Mouse (Mus musculus): ENCODE results near the gene Cebpe. TPM values are rescaled to one million over a fixed set of nuclear protein-coding genes. Genes with fewer than 3 reads are reported as not detected.

Cebpe gene
- not detected in 2 replicates for polyA plus RNA-seq (2016; fragmentation: Nextera tagmentation; extraction: Ambion mirVana)

DNA sequence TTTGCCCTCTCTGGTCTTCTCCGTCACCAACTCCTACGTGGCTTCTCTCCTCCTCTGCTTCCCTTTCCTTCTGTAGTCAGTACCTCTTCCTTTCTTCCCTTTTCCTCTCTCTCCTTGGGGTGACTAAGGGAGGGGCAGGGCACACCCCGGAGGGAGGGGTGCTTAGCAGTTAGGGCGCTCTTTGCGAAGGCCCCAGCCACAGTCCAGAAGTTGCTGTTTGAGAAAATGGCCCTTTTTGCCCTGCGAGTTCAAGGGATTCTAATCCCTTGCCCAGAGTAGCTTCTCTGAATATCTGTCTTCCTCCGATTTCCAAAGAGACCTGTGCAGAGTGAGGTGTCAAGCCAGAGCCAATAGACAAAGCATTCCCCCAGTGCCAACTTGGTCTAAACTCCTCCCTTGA, at the start of gene Cebpe:
Cebpe (minus strand) TSS at position 101 of the 400 bp plus-strand sequence.
- Histone ChIP-seq H3K4me1 (peaks cover 25% of the 10 kb centered on the region), H3K27me3 (replicated peaks; ENCODE audit: low read depth, poor library complexity, severe bottlenecking) (peaks cover 27% of the 10 kb centered on the region), H3K9me3 (no peaks in the 10 kb centered on the region), H3K27ac (replicated peaks) (peak within 1 kb of the TSS; percentile 31; the same call in 1 of the 2 replicates), H3K36me3 (replicated peaks) (no peaks in the 10 kb centered on the region), H3K4me3 (no peak within 1 kb of the TSS)
- no peak for DNase-seq (ENCODE audit: low spot score)
- WGBS = 87% methylated on average over 7 of the region's 7 CpGs

DNA sequence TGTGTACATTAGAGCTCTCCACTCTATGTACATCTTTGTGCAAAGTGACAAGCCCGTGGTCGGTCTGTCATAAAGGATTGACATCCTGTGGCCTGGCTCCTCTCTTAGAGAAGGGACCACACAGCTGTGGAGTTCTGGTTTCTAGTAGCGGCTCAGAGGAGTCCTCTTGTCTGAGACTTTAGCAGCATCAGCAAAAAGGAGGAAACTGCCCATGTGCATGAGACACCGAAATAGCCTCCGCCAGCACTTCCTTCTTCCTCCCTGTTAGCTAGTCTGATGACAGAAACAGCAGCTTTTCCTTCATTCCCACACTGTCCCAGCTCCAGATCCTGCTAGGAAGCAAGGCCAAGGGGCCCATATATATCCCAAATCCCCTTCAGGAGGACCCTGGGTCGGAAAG, 44.4 kb upstream of the Cebpe start:
- Histone ChIP-seq H3K27me3 (replicated peaks; ENCODE audit: low read depth, poor library complexity, severe bottlenecking) (0 out of 2 replicates have a peak, but pooled peaks cover 3% of the 10 kb centered on the region), H3K4me1 (peaks cover 20% of the 10 kb centered on the region), H3K36me3 (replicated peaks) (no peaks in the 10 kb centered on the region), H3K4me3 (no peak overlapping the region), H3K27ac (replicated peaks) (no peak overlapping the region), H3K9me3 (no peaks in the 10 kb centered on the region)
- 82% methylated on average over 6 of the region's 6 CpGs for WGBS
- no peak for DNase-seq (ENCODE audit: low spot score)

DNA sequence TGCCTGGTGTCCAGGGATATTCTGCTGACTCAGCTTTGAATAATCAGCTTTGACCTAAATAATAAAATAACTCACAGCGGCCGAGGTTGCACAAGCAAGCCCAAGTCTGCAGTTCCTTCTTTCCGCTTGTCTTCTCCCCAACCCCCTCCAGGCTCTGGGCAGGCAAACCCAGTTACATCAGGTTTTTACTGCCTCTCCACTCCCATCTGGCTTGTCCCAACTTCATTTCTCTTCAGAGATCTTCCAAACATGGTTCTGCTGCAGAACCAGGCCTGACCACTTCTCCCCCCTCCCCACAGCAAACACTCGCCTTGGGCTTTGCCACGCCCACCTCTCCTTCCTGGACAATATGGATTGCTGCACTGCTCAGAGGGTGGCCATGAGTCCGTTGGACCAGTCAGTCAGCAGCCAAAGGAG, 42.6 kb upstream of the Cebpe start:
- Histone ChIP-seq H3K27ac (replicated peaks) (peak overlapping the region; percentile 58), H3K9me3 (no peaks in the 10 kb centered on the region), H3K4me3 (no peak overlapping the region), H3K27me3 (replicated peaks; ENCODE audit: low read depth, poor library complexity, severe bottlenecking) (0 out of 2 replicates have a peak, but pooled peaks cover 3% of the 10 kb centered on the region), H3K4me1 (peaks cover 16% of the 10 kb centered on the region), H3K36me3 (replicated peaks) (no peaks in the 10 kb centered on the region)
- WGBS = 56% methylated on average over 6 of the region's 6 CpGs
- DNase-seq (ENCODE audit: low spot score) = peak; percentile 16

DNA sequence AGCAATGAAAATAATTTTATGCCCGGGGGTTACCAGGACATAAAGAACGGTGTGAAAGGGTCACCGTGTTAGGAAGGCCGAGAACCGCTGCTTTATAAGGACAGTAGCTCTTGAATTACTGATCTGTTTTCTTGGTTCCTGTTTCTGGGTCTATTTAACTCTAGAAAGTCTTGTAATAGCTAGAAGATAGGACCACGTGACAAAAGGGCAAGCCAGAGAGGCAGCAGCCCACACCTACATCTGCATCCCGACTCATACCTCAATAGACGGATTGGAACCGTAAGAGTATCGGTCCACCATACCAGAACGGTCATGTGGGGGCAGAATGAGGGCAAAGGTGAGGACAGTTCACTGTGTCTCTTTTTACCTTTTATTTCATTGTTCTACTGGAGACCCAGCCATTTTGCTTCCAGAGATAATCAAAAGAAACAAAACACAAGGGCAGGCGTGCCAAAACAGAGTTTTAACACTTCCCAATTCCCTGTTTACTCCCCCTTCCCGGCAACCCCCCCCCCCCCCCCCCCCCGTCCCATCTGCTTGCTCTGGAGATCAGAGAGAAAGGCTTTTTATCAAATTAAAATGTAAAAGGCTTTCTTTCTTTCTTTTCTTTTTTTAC, 42.1 kb upstream of the Cebpe start:
- Histone ChIP-seq H3K27me3 (replicated peaks; ENCODE audit: low read depth, poor library complexity, severe bottlenecking) (0 out of 2 replicates have a peak, but pooled peaks cover 3% of the 10 kb centered on the region), H3K27ac (replicated peaks) (no peak overlapping the region), H3K4me1 (peaks cover 14% of the 10 kb centered on the region), H3K9me3 (no peaks in the 10 kb centered on the region), H3K36me3 (replicated peaks) (no peaks in the 10 kb centered on the region), H3K4me3 (no peak overlapping the region)
- no peak for DNase-seq (ENCODE audit: low spot score)
- 79% methylated on average over 14 of the region's 14 CpGs for WGBS

DNA sequence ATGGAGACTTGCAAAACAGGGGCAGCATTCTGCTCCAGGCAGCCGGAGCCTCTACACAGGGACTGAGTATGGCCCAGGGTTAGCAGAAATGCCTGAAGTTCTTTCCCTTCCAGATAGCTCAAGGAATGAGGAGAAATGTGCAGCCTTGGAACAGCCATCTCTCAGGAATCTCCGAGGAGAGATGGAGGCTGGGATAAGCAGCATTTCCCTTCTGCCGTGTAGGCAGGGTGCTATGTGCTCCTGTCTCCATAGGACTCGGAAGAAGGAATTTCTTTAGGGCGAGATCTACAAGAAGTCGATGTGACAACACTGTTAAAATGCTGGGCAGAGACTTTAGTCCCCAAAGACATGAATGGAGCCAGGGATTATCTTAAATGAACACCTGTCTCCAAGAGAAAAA, 41.0 kb upstream of the Cebpe start:
- no peak for DNase-seq (ENCODE audit: low spot score)
- H3K36me3 ChIP-seq (replicated peaks) = no peaks in the 10 kb centered on the region
- H3K27ac ChIP-seq (replicated peaks) = no peak overlapping the region
- peaks cover 14% of the 10 kb centered on the region for H3K4me1 ChIP-seq
- 75% methylated on average over 6 of the region's 6 CpGs for WGBS
- H3K4me3 ChIP-seq = no peak overlapping the region
- 0 out of 2 replicates have a peak, but pooled peaks cover 3% of the 10 kb centered on the region for H3K27me3 ChIP-seq (replicated peaks; ENCODE audit: low read depth, poor library complexity, severe bottlenecking)
- H3K9me3 ChIP-seq = no peaks in the 10 kb centered on the region

DNA sequence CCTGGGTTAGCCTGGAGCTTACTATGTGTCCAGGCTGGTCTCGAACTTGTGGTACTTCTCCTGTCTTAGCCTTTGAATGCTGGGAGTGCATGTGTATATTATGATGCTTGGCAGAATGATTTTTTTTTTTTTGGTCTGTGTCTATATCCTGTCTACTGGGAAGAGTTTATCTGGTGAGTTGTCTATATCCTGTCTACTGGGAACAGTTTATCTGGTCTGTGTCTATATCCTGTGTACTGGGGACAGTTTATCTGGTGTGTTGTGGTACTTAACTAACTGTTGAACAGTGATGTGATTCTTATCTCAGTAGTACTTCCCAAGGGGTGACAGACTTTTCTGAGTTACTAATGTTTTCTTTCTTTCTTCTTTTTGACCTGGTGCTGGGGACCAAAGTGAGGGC, 39.8 kb upstream of the Cebpe start:
- H3K4me1 ChIP-seq = peaks cover 14% of the 10 kb centered on the region
- H3K36me3 ChIP-seq (replicated peaks) = no peaks in the 10 kb centered on the region
- no peak for DNase-seq (ENCODE audit: low spot score)
- 87% methylated on average over 1 of the region's 1 CpGs for WGBS
- H3K9me3 ChIP-seq = no peaks in the 10 kb centered on the region
- H3K27ac ChIP-seq (replicated peaks) = no peak overlapping the region
- H3K27me3 ChIP-seq (replicated peaks; ENCODE audit: low read depth, poor library complexity, severe bottlenecking) = 0 out of 2 replicates have a peak, but pooled peaks cover 6% of the 10 kb centered on the region
- no peak overlapping the region for H3K4me3 ChIP-seq

DNA sequence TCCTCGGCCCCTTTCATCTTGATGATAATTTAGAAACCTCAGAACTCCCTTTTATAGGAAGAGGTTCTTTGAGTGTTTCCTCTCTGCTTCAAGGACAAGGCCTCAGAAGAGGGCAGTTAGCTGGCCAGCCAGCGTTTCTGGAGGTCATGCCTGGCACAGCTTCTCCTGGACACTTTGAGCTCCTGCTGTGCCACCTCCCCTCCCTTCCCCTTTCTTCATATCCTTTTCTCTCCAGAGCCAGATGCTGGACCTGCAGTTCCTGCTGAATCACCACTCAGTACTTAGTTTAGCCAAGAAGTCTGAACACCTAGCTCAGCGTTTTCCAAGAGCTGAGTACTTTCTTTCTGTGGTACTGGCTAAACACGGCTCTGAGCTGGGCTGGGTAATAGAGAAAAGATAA, 37.3 kb upstream of the Cebpe start:
- Histone ChIP-seq H3K4me1 (peaks cover 15% of the 10 kb centered on the region), H3K9me3 (no peaks in the 10 kb centered on the region), H3K27me3 (replicated peaks; ENCODE audit: low read depth, poor library complexity, severe bottlenecking) (0 out of 2 replicates have a peak, but pooled peaks cover 6% of the 10 kb centered on the region), H3K4me3 (no peak overlapping the region), H3K27ac (replicated peaks) (no peak overlapping the region), H3K36me3 (replicated peaks) (no peaks in the 10 kb centered on the region)
- 78% methylated on average over 4 of the region's 4 CpGs for WGBS
- DNase-seq (ENCODE audit: low spot score) = no peak

DNA sequence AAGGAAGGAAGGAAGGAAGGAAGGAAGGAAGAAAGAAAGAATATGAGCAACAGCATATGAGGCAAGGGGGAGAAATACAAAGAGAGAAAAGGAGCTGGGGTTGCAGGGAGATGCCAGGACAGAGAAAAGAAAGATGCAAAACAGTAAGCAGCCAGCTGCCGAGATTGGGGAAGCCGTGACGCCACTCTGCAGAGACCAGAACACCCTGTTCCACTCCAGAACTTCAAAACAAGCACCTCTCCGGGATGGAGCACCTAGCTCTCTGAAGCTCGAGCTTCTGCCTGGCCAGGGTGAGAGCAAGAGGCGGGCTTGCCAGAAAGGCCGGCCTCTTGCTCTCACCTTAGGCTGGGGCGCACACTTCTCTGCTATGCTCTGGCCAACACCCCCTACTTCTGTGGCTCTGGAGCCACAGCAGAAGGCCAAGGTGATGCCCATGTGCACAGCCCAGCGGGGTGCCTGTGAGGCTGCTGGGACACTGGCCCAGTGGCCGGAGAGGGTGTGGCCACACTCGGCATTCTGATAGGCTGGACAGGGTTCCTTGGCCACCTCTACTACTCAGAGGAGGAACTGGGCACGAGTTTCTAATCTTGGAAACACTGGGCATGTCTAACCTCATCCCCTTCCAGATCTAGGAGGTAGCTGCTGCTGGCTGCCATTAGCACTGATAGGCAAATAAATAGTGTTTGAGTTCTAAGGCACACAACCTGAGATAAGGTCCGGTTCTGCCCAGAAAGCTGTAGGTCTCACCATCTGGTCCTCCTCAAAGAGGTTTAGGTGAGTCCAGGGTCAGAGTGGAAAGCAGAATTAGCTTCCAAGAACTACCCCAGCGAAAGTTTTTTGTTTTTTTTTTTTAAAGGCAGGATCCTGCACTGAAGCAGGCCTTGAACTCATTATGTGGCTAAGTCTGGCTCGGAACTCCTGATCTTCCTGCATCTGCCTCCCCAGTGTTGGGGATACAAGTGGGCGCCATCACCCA, 36.3 kb upstream of the Cebpe start:
- Histone ChIP-seq H3K27ac (replicated peaks) (no peak overlapping the region), H3K9me3 (no peaks in the 10 kb centered on the region), H3K27me3 (replicated peaks; ENCODE audit: low read depth, poor library complexity, severe bottlenecking) (0 out of 2 replicates have a peak, but pooled peaks cover 6% of the 10 kb centered on the region), H3K36me3 (replicated peaks) (no peaks in the 10 kb centered on the region), H3K4me1 (peaks cover 9% of the 10 kb centered on the region), H3K4me3 (no peak overlapping the region)
- WGBS = 84% methylated on average over 16 of the region's 16 CpGs
- no peak for DNase-seq (ENCODE audit: low spot score)

DNA sequence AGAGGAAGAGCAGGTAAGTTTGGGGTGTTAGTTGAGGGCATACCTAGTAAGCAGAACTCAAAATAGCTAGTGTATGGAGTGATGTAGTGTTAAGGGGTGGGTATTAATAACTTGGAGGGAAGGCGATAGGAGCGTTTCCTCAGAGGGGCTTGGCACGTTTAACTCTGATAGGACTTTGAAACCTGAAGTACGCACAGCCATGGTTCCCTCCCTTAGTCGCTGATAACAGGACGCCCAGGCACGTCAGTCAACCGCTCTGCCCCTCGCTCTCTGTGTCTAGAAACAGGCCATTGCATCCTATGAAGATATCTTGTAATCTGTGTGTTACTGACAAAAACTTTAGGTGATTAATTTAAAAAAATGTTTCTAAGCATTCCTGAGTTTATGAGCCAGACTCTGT, 34.1 kb upstream of the Cebpe start:
- Histone ChIP-seq H3K9me3 (no peaks in the 10 kb centered on the region), H3K27me3 (replicated peaks; ENCODE audit: low read depth, poor library complexity, severe bottlenecking) (0 out of 2 replicates have a peak, but pooled peaks cover 3% of the 10 kb centered on the region), H3K27ac (replicated peaks) (no peak overlapping the region), H3K4me1 (peaks cover 19% of the 10 kb centered on the region), H3K4me3 (no peak overlapping the region), H3K36me3 (replicated peaks) (no peaks in the 10 kb centered on the region)
- no peak for DNase-seq (ENCODE audit: low spot score)
- WGBS = 91% methylated on average over 9 of the region's 9 CpGs

DNA sequence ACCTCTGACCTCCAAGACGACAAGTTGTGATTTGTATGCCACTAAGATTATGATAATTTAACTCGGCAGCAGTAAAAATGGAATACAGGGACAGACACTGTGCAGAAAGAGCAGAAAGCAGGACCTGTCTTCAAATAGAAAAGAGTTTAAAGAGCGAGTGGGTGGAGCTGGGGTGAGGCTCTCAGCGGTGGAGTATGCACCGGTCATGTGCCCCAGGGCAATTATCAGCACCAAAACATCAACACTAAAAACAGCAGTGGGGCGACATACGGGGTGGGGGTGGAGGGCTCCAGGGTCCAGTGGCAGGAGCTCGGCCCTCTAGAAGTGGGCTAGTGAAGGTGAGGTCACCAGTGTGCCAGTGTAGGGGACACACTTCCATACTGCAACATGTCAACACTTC, 32.5 kb upstream of the Cebpe start:
- no peak for DNase-seq (ENCODE audit: low spot score)
- Histone ChIP-seq H3K4me1 (peaks cover 19% of the 10 kb centered on the region), H3K27me3 (replicated peaks; ENCODE audit: low read depth, poor library complexity, severe bottlenecking) (0 out of 2 replicates have a peak, but pooled peaks cover 3% of the 10 kb centered on the region), H3K27ac (replicated peaks) (no peak overlapping the region), H3K36me3 (replicated peaks) (no peaks in the 10 kb centered on the region), H3K9me3 (no peaks in the 10 kb centered on the region), H3K4me3 (no peak overlapping the region)
- WGBS = 56% methylated on average over 8 of the region's 8 CpGs

DNA sequence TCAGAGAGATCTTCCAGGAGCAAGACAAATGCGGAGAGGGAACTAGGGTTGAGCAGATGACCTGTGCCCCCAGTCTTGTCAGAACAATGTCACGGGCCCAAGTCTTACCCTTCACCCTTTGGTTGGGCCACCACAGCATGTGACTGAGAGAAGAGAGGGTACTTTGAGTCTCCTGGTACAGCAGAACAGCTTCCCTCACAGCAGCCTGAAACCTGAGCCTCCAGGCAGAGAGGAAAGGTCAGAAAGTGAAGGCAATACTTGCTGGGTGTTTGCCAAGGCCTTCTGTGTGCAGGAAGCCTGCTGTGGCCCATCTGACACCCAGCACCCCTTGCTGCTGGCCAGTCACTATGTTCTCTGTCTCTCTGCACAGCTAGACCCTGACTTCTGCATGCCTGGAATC, 30.4 kb upstream of the Cebpe start:
- WGBS = 52% methylated on average over 2 of the region's 2 CpGs
- peak; percentile 17 for DNase-seq (ENCODE audit: low spot score)
- H3K27ac ChIP-seq (replicated peaks) = 0 out of 2 replicates have a peak overlapping the region, but pooled peaks have one; percentile 3

DNA sequence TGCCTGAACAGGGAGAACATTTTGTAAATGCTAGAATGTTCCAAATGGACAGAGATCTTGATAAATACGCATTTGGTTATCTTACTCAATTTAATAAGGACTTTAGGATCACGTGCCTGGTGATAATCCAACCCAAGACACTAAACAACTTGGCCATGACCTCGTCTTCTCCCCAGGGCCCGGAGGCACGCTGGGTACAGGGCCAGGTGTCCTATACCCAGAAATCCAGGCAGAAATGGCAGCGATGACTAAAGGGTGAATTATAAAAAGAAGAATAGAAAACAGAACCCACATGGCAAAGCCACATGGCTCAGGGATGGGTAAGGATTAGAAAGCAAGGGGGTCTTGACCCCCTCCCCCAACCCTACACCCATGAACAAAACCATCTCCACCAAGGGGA, 29.7 kb upstream of the Cebpe start:
- H3K27ac ChIP-seq (replicated peaks) = no peak overlapping the region
- H3K36me3 ChIP-seq (replicated peaks) = no peaks in the 10 kb centered on the region
- no peak for DNase-seq (ENCODE audit: low spot score)
- no peaks in the 10 kb centered on the region for H3K27me3 ChIP-seq (replicated peaks; ENCODE audit: low read depth, poor library complexity, severe bottlenecking)
- peaks cover 28% of the 10 kb centered on the region for H3K4me1 ChIP-seq
- 85% methylated on average over 6 of the region's 6 CpGs for WGBS
- no peak overlapping the region for H3K4me3 ChIP-seq
- H3K9me3 ChIP-seq = no peaks in the 10 kb centered on the region

More for the DNA sequence above, 30.4 kb upstream of the Cebpe start:
- Histone ChIP-seq H3K4me1 (peaks cover 22% of the 10 kb centered on the region), H3K36me3 (replicated peaks) (no peaks in the 10 kb centered on the region), H3K27me3 (replicated peaks; ENCODE audit: low read depth, poor library complexity, severe bottlenecking) (0 out of 2 replicates have a peak, but pooled peaks cover 2% of the 10 kb centered on the region), H3K4me3 (no peak overlapping the region), H3K9me3 (no peaks in the 10 kb centered on the region)
